Mouse (Mus musculus) megakaryocyte, embryonic 14.5 days (primary cell): Measurements from ENCODE around the gene Emc10.

Experiments
- FLI1 ChIP-seq: IDR thresholded peaks from 2 replicates; pipeline ENCODE4 v1.6.1; 2012; ENCODE audit warnings: low read length, inconsistent platforms, mixed read lengths
- GATA1 ChIP-seq: IDR thresholded peaks from 3 replicates; pipeline ENCODE4 v1.6.1; 2012; ENCODE audit warnings: mixed read lengths, low read length, inconsistent platforms, borderline replicate concordance

GRCm38 (mm10) chr7:44467811-44468411, 28.4 kb downstream of the Emc10 start, which contains the start of gene Josd2:
- no peak for TF ChIP-seq GATA1
- TF ChIP-seq FLI1, result no peak
